Mouse (Mus musculus) layer of hippocampus, adult 2 months (tissue): Measurements from ENCODE around the gene Traf3ip1. TPM values are rescaled to one million over a fixed set of nuclear protein-coding genes. Genes with fewer than 3 reads are reported as not detected.

ENCODE experiments used
- DNase-seq, 2 experiments: peaks; one replicate each; pipeline ENCODE4 v3.0.0; 2022; ENCODE audit warnings: low spot score in 2 of 2
- H3K27ac ChIP-seq: fragments of 200-600 bp; 2 replicates; pipeline ENCODE4 v1.8.1; 2022
- H3K4me3 ChIP-seq: fragments of 200-600 bp; 2 replicates; pipeline ENCODE4 v1.8.1; 2022; ENCODE audit warnings: mild to moderate bottlenecking
- CTCF ChIP-seq: fragments of 200-600 bp; conservative IDR thresholded peaks from 2 replicates; pipeline ENCODE4 v1.8.1; 2022; ENCODE audit warnings: antibody characterized with exemption, mild to moderate bottlenecking, moderate library complexity
- total RNA-seq, 2 experiments: library from RNA; stranded (reverse); gene quantifications; 2 replicates each; pipeline ENCODE4 v1.2.3; 2021

Gene Traf3ip1
- total RNA-seq, 2 experiments from 2014 or later = 11.0 to 13.6 TPM

DNA sequence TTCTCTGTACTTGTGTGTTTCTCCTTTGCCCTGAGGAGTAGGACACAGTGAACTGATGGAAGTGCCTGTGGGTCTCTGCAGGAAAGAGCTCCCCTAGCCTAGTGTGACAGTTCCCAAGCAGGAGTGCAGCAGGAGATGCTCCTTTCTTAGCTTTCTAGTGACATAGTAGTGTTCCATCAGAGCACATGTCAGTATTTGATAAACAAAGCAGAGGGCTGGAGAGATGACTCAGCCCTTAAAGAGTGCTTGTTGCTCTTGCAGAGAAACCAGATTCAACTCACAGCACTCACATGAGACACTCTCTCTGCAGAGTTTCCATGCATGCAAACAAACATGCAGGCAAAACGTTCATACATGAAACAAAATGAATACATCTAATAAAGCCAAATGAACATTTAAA lies 50.8 kb downstream of the Traf3ip1 start:
- Histone ChIP-seq H3K27ac (no peak overlapping the region), H3K4me3 (no peak overlapping the region)
- no peak for TF ChIP-seq CTCF
- no peak for DNase-seq

DNA sequence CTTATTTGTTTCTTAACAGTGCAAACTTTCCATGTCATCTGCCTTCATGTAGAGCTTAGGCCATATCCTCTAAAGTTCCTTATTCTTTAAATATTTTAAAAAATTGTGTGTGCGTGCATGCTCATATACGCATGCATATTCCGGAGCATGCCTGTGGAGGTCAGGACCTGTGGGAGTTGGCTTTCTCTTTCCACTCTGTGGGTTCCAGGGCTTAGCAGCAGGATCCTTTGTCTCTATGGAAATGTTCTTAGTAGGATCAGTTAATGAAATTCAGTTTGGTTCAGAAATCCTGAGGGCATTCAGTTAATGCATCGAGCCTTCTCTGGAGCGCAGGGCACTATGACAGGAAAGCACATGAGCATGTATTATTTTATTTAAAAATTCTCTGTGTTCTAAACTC lies 53.1 kb downstream of the Traf3ip1 start:
- DNase-seq = no peak
- Histone ChIP-seq H3K4me3 (no peak overlapping the region), H3K27ac (no peak overlapping the region)
- no peak for TF ChIP-seq CTCF

DNA sequence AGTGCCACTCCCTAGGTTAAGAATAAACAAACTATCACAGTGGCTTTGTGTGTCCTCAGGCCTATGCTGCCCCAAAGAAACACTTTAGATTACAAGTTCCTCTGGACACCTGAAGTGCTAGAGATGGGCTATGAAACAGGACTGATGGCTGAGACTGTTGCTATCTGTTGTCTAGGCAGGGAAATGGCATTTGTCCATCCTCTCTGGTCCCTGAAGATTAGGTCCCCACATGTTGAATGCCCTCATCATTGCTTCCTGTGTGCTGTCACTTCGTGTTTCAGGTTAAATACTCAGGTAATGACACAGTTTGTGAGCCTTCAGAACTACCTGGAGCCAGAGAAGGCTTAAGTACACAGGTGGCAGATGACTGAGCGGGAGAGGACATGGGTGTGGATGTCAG lies 54.6 kb downstream of the Traf3ip1 start:
- Histone ChIP-seq H3K27ac (no peak overlapping the region), H3K4me3 (no peak overlapping the region)
- no peak for DNase-seq

DNA sequence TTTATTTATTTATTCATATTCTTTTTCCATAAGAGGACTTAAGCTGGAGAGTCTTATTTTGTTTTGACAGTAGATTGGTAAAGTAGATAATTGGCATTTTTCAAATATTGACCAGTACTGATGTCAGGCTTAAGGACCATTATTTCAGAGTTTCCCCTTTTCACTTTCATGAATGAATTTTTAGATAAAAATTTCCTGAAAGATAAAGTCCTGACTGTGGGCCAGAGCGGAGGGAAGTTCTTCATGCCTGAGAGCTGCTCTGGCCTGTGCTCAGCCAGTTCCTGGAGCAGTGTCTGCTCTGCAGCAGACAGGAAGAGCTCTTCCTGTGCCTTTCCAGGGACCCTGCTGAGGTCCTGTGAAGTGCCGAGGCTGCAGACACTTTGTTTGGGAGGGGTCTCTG lies 62.7 kb downstream of the Traf3ip1 start:
- no peak overlapping the region for H3K27ac ChIP-seq
- no peak overlapping the region for H3K4me3 ChIP-seq
- DNase-seq = no peak
- TF ChIP-seq CTCF = no peak

More for the DNA sequence above, 54.6 kb downstream of the Traf3ip1 start:
- no peak for TF ChIP-seq CTCF

DNA sequence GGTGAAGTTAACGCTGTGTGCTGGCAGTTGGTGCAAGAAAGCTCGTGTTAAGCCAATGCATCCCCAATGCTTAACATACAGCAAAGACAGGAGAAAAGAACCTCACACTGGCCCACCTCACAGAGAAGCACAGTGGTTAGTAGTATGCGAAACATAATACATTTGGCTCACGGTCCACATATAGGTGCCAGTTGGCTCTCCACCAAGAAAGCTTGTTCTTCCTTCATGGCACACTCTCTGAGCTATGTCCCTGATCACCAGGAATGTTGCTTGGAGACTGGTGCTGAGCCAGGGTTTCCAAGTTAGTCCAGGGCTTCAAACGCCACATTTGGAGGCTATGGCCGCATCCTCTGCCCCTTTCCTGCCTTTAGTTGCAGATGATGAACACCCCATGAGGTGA lies 66.8 kb downstream of the Traf3ip1 start:
- H3K27ac ChIP-seq = no peak overlapping the region
- no peak overlapping the region for H3K4me3 ChIP-seq
- no peak for TF ChIP-seq CTCF
- DNase-seq = no peak

DNA sequence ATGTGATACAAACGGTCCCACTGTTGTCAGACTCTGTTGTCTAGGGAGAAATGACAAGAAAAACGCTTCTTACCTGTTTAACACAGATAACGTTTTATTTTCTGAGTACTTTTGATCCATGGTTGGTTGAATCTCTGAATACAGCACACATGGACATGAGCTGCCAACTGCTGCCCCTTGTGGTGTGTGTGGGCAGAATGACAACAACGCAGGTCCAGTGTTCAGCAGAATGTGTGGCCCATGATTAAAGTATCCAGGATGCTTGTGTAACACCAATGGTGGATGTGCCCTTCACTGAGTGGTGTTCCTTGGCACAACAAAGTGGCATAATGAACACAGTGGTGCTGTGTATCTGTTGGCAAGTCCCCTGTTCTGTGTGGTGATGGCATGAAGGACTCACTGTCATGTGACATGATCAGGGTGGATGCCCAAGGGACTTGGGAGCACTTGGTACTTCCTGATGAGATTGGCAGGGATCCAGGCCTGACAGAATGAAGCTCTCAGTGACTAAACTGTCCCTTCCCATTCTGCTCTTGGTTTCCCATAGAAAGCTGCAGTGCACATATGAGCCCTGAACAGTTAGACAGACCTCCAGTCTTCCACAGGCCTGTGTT lies 68.6 kb downstream of the Traf3ip1 start:
- H3K27ac ChIP-seq = no peak overlapping the region
- no peak for DNase-seq
- H3K4me3 ChIP-seq = no peak overlapping the region
- peak; percentile 54 for TF ChIP-seq CTCF

DNA sequence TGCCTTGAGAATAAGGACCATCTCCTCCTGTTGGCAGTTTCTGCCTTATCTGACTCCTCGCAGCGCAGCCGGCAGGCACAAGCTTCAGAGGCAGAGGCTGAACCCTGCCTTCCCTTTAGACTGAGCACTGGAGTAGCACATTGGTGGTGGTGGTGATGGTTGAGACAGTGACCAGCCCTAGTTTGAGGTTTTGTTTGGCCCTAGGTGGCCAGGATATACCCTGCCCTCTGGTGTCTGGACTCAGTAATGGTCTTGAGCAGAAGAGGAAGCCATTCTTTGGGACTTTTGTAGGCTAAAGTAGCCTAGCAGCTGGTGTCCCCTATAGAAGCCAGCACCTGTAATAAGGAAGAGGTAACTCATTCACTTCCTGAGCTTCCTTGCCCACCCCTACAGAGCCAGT lies 69.6 kb downstream of the Traf3ip1 start:
- DNase-seq = no peak
- no peak overlapping the region for H3K4me3 ChIP-seq
- TF ChIP-seq CTCF = peak; percentile 52
- H3K27ac ChIP-seq = no peak overlapping the region

DNA sequence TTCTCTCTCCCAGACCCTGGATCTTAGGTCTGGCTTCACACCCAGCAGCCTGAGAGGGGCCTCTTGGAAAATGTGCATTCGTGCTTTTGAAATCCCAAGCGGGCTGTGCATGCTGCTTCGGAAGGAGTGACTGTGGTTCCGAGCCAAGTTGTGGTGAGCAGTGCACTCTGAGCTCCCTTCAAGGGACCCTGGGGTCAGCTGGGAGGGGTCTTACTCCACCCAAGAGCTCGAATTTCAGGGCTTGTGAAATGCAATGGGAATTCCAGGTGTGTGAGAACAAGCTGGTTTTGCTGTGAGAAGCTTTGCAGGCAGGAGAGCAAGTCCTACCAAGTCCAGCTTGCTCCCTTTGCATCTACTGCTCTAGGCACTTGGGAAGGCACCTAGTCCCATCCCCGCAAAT lies 70.2 kb downstream of the Traf3ip1 start:
- no peak overlapping the region for H3K4me3 ChIP-seq
- H3K27ac ChIP-seq = no peak overlapping the region
- no peak for DNase-seq
- no peak for TF ChIP-seq CTCF

DNA sequence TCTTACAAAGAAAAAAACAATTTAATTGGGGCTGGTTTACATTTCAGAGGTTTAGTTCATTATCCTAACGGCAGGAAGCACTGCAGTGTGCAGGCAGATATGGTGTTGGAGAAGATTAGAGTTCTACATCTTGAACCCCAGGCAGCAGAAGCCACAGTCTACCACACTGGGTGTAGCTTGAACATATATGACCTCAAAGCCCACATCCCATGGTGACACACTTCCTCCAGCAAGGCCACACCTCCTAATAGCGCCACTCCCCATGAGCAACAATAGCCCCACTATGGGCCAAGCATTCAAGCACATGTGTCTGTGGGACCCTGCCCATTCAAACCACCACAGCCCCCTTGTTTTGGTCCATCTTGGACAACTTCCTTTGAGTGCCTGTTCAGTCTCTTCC lies 72.8 kb downstream of the Traf3ip1 start:
- no peak for TF ChIP-seq CTCF
- no peak for DNase-seq
- H3K27ac ChIP-seq = no peak overlapping the region
- no peak overlapping the region for H3K4me3 ChIP-seq

DNA sequence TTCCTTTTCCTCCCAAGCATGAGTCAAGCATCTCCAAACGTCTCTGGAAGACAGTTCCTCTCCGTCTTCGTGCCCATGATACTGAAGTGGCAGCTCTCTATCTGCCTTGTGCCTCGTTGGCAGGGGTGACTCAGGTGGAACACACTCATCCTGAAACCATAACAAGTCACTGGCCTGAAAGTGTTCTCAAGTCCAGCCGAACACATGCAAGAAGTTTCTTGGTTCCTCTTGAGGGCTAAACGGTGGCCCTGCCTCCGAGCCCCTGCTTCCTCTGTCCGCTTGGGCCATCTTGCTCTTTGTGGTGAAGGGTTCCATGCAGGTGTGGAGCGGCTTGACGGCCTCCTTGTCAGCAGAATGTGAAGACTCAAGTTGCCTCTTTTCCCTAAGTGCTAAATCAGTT lies 78.0 kb downstream of the Traf3ip1 start:
- no peak for DNase-seq
- no peak for TF ChIP-seq CTCF
- H3K4me3 ChIP-seq = no peak overlapping the region
- no peak overlapping the region for H3K27ac ChIP-seq

DNA sequence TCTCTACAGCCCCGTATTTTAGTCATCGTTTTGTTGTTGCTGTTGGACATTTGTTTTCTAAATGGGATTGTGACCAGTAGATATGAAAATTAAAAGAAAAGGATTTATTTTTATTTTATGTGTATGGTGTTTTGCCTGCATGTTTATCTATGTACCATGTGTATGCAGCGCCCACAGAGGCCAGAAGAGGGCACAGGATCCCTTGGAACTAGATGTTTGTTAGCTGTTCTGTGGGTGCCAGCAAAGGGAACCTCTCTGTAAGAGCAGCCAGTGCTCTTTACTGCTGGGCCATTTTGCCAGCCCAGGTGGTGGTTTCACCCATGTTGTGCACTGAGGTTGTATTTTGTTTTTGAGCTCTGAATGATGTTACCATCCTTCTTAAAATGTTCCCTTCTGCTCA lies 79.8 kb downstream of the Traf3ip1 start:
- no peak overlapping the region for H3K27ac ChIP-seq
- peak; percentile 89 for TF ChIP-seq CTCF

DNA sequence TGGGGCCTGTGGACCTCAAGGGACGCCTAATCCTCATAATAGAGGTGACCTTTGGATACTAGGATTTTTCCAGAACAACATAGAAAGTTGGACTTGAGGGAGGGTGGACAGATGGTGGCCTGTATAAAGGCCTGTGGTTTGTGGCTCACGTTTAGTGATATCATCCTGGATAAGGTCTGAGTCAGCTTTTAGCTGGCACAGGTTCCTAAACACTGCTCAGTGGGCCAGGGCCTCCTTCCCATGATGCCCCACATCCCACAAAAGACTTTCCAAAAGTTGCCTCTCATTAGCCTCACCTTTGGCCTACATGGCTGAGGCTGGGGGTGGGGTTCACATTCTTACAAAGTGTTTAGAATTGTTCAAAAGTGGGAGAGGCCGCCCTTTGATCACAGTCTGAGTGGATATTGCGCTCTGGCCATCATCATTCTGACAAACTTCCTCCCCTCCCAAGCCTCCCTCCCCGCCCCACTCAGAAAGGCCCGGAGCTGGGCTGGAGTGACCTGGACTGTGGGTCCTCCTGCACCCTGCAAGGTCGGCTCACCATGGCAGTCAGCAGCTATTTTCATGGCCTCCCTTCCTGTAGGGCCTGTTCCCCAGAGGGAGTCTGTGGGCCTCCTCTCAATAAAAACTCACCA lies 83.6 kb downstream of the Traf3ip1 start:
- TF ChIP-seq CTCF = no peak
- Histone ChIP-seq H3K27ac (no peak overlapping the region), H3K4me3 (no peak overlapping the region)
- DNase-seq = no peak

More for the DNA sequence above, 79.8 kb downstream of the Traf3ip1 start:
- no peak overlapping the region for H3K4me3 ChIP-seq
- peak; percentile 23 to 51 for DNase-seq

Other genes with a start within 250 kb of the Traf3ip1 start
- 10 to 100 TPM; 44.9 to 50.7 TPM for gene Ube2f, start 244.3 kb upstream of the Traf3ip1 start, total RNA-seq
- 10 to 100 TPM; 21.1 to 21.7 TPM for gene Scly, start 196.3 kb upstream of the Traf3ip1 start, total RNA-seq
- under 1 TPM; 0.05 to 0.10 TPM for gene Espnl, start 172.6 kb upstream of the Traf3ip1 start, total RNA-seq
- gene Klhl30, start 143.6 kb upstream of the Traf3ip1 start, total RNA-seq = under 1 TPM in 1 of 2 experiments, not detected in 1; 0.15 TPM
- not detected for gene Erfe, start 128.2 kb upstream of the Traf3ip1 start, total RNA-seq
- gene Ilkap, start 95.8 kb upstream of the Traf3ip1 start, total RNA-seq = 10 to 100 TPM; 66.6 to 67.9 TPM
- gene Hes6, start 80.6 kb upstream of the Traf3ip1 start, total RNA-seq = 10 to 100 TPM; 15.4 to 15.7 TPM
- 10 to 100 TPM; 21.2 to 27.5 TPM for gene Per2, start 35.3 kb upstream of the Traf3ip1 start, total RNA-seq
- 10 to 100 TPM; 32.4 to 40.1 TPM for gene Asb1, start 45.9 kb downstream of the Traf3ip1 start, total RNA-seq